Mouse (Mus musculus) myocyte (in vitro differentiated cells): Measurements from ENCODE around the gene Krtap5-2. TPM values are rescaled to one million over a fixed set of nuclear protein-coding genes. Genes with fewer than 3 reads are reported as not detected.

Source experiments
- H3K27me3 ChIP-seq: one replicate; pipeline ENCODE4 v1.6.1; 2011; ENCODE audit not compliant: control insufficient read depth, insufficient read depth, insufficient read length
- H3K36me3 ChIP-seq: one replicate; pipeline ENCODE4 v1.6.1; 2011; ENCODE audit not compliant: control insufficient read depth, insufficient read depth
- H3K4me2 ChIP-seq: one replicate; pipeline ENCODE4 v1.6.1; 2011; ENCODE audit warnings: low read depth, control low read depth
- H3K4me3 ChIP-seq: one replicate; pipeline ENCODE4 v1.5.1; 2011; ENCODE audit warnings: mild to moderate bottlenecking, control low read depth, moderate library complexity
- H3K79me2 ChIP-seq: one replicate; pipeline ENCODE4 v1.6.1; 2011; ENCODE audit not compliant: control insufficient read depth, insufficient read depth
- H3ac ChIP-seq: one replicate; pipeline ENCODE4 v1.6.1; 2011; ENCODE audit not compliant: control insufficient read depth, insufficient read length
- CEBPB ChIP-seq: IDR thresholded peaks from 2 replicates; pipeline ENCODE4 v1.6.1; 2011; ENCODE audit warnings: mild to moderate bottlenecking, moderate library complexity; ENCODE audit not compliant: poor library complexity, insufficient read depth, severe bottlenecking
- E2F4 ChIP-seq: IDR thresholded peaks from one replicate; pipeline ENCODE4 v1.6.1; 2011; ENCODE audit warnings: mild to moderate bottlenecking, control low read depth, moderate library complexity; ENCODE audit not compliant: insufficient read depth
- MAX ChIP-seq: IDR thresholded peaks from one replicate; pipeline ENCODE4 v1.6.1; 2011; ENCODE audit warnings: low read depth, mild to moderate bottlenecking, control low read depth
- MYOD1 ChIP-seq, 3 experiments: IDR thresholded peaks; one replicate each; pipeline ENCODE4 v1.6.1; 2011; ENCODE audit warnings: control low read depth in 2 of 3, low read depth in 2 of 3, mild to moderate bottlenecking in 2 of 3, moderate library complexity in 1 of 3; ENCODE audit not compliant: insufficient read length in 2 of 3, control insufficient read depth in 1 of 3
- MYOG ChIP-seq, 3 experiments: IDR thresholded peaks; one replicate each; pipeline ENCODE4 v1.6.1; 2011; ENCODE audit warnings: control low read depth in 2 of 3, low read depth in 2 of 3, mild to moderate bottlenecking in 2 of 3; ENCODE audit not compliant: insufficient read length in 2 of 3, control insufficient read depth in 1 of 3, insufficient read depth in 1 of 3
- POLR2A ChIP-seq: IDR thresholded peaks from one replicate; pipeline ENCODE4 v1.6.1; 2011; ENCODE audit warnings: low read depth, mild to moderate bottlenecking, control low read depth, moderate library complexity; ENCODE audit not compliant: insufficient read length
- POLR2AphosphoS2 ChIP-seq: IDR thresholded peaks from one replicate; pipeline ENCODE4 v1.6.1; 2011; ENCODE audit warnings: low read depth, control low read depth; ENCODE audit not compliant: insufficient read length
- REST ChIP-seq: IDR thresholded peaks from one replicate; pipeline ENCODE4 v1.6.1; 2011; ENCODE audit warnings: mild to moderate bottlenecking, control low read depth, moderate library complexity; ENCODE audit not compliant: insufficient read depth, insufficient read length
- SRF ChIP-seq: IDR thresholded peaks from one replicate; pipeline ENCODE4 v1.6.1; 2011; ENCODE audit warnings: low read depth; ENCODE audit not compliant: control insufficient read depth, insufficient read length
- TCF12 ChIP-seq: IDR thresholded peaks from one replicate; pipeline ENCODE4 v1.6.1; 2011; ENCODE audit warnings: mild to moderate bottlenecking, control low read depth; ENCODE audit not compliant: poor library complexity, insufficient read depth, severe bottlenecking
- TCF3 ChIP-seq: IDR thresholded peaks from one replicate; pipeline ENCODE4 v1.6.1; 2011; ENCODE audit warnings: low read depth, control low read depth; ENCODE audit not compliant: insufficient read length
- USF1 ChIP-seq: IDR thresholded peaks from one replicate; pipeline ENCODE4 v1.6.1; 2011; ENCODE audit warnings: low read depth, mild to moderate bottlenecking, control low read depth, moderate library complexity
- polyA plus RNA-seq: library from polyadenylated mRNA; unstranded; fragments of >200 nt; fragmentation: generic; extraction: Trizol; gene quantifications from one replicate; pipeline ENCODE4 v1.2.1, GENCODE M21; 2012; ENCODE audit warnings: missing spikeins

Gene Krtap5-2
- polyA plus RNA-seq, 1 experiment = not detected

DNA sequence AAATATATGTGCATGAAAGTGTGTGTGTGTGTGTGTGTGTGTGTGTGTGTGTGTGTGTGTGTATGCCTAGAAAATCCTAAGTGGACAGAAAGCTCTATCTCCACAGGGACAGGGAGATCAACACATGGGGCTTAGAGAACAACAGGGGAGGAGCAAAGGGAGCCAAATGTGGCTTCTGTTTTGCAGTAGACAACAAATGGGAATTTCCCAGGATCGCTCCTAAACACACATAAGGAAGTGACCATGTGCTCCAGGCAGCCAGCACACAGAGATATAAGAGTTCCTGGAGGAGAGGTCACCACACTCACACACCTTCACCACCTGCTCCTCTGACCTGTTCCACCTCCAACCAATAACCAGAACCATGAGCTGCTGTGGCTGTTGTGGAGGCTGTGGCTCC lies 25.3 kb upstream of the Krtap5-2 start, which contains the start of gene Krtap5-3:
Gene Krtap5-3 (plus strand): TSS at position 301 of the 400 bp plus-strand sequence.
- Histone ChIP-seq H3K79me2 (no peaks in the 10 kb centered on the region), H3ac (no peak within 1 kb of the TSS), H3K4me2 (no peak within 1 kb of the TSS), H3K36me3 (no peaks in the 10 kb centered on the region), H3K4me3 (no peak within 1 kb of the TSS), H3K27me3 (peaks cover 4% of the 10 kb centered on the region)
- TF ChIP-seq MAX (no peak), POLR2A (no peak), REST (no peak), TCF3 (no peak), TCF12 (no peak), SRF (no peak), POLR2AphosphoS2 (no peak), MYOG (IDR thresholded peaks at IDR 0.05; ENCODE audit: control insufficient read depth in 1 of 3, insufficient read depth in 1 of 3, insufficient read length in 2 of 3, low read depth in 2 of 3) (no peak), MYOD1 (IDR thresholded peaks at IDR 0.05; ENCODE audit: control insufficient read depth in 1 of 3, insufficient read length in 2 of 3, low read depth in 2 of 3) (no peak), E2F4 (no peak)

DNA sequence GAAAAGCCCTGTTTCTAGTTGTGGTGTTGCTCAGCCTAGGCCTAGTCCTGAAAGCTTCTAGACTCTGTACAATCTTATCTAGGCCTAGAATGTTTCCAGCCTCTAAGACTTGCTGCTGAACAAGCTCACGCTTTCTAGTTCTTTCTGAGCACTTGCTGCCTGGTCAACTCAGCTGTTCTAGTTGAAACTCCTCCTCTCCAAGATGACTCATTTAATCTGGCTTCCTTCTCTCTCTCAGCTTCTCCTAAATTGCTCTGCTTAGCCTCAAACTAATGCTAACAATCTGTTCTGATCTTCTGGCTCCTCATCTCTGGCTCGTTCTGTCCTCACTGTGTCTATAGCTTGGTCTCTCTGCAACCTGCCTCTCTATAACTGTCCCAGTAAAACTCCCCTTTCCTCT lies 22.9 kb upstream of the Krtap5-2 start:
- Histone ChIP-seq H3K4me3 (no peak overlapping the region), H3ac (no peak overlapping the region), H3K36me3 (no peaks in the 10 kb centered on the region), H3K4me2 (no peak overlapping the region), H3K79me2 (no peaks in the 10 kb centered on the region), H3K27me3 (peaks cover 4% of the 10 kb centered on the region)
- TF ChIP-seq POLR2A = no peak
- no peak for TF ChIP-seq E2F4
- TF ChIP-seq MYOG (IDR thresholded peaks at IDR 0.05; ENCODE audit: control insufficient read depth in 1 of 3, insufficient read depth in 1 of 3, insufficient read length in 2 of 3, low read depth in 2 of 3) = no peak
- no peak for TF ChIP-seq POLR2AphosphoS2
- no peak for TF ChIP-seq TCF3
- no peak for TF ChIP-seq SRF
- no peak for TF ChIP-seq REST
- no peak for TF ChIP-seq USF1
- TF ChIP-seq MYOD1 (IDR thresholded peaks at IDR 0.05; ENCODE audit: control insufficient read depth in 1 of 3, insufficient read length in 2 of 3, low read depth in 2 of 3) = no peak
- no peak for TF ChIP-seq CEBPB
- no peak for TF ChIP-seq MAX
- TF ChIP-seq TCF12 = no peak

- H3ac ChIP-seq = no peak within 1 kb of the TSS
- H3K4me2 ChIP-seq = no peak within 1 kb of the TSS
- H3K36me3 ChIP-seq = no peaks in the 10 kb centered on the region
- peaks cover 10% of the 10 kb centered on the region for H3K27me3 ChIP-seq
- TF ChIP-seq USF1 (no peak), CEBPB (no peak), MYOD1 (IDR thresholded peaks at IDR 0.05; ENCODE audit: control insufficient read depth in 1 of 3, insufficient read length in 2 of 3, low read depth in 2 of 3) (no peak), REST (no peak), POLR2AphosphoS2 (no peak), TCF3 (no peak), TCF12 (no peak), E2F4 (no peak), SRF (no peak), POLR2A (no peak), MAX (no peak), MYOG (IDR thresholded peaks at IDR 0.05; ENCODE audit: control insufficient read depth in 1 of 3, insufficient read depth in 1 of 3, insufficient read length in 2 of 3, low read depth in 2 of 3) (no peak)
- H3K4me3 ChIP-seq = no peak within 1 kb of the TSS
- no peaks in the 10 kb centered on the region for H3K79me2 ChIP-seq
These were observed 14.5 kb upstream of the Krtap5-2 start, which contains the start of gene Gm10153 for GRCm38 (mm10) chr7:142190289-142190688. Gm10153 (minus strand) TSS chr7:142190389.

DNA sequence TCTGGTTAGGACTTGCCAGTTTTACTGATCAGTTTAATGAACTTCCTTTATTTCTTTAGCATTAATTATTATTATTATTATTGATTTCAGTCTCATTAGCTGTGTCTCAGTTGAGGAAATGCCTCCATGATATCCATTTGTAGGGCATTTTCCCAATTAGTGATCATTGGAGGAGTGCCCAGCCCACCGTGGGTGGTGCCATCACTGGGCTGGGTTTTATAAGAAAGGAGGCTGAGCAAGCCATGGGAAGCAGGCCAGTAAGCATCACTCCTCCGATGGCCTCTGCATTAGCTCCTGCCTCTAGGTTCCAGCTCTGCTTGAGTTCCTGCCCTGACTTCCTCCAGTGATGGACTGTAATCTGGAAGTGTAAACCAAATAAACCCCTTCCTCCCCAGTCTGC lies 12.4 kb upstream of the Krtap5-2 start:
- Histone ChIP-seq H3K4me2 (no peak overlapping the region), H3K36me3 (no peaks in the 10 kb centered on the region), H3K4me3 (no peak overlapping the region), H3ac (no peak overlapping the region), H3K79me2 (no peaks in the 10 kb centered on the region), H3K27me3 (peaks cover 10% of the 10 kb centered on the region)
- TF ChIP-seq REST (no peak), E2F4 (no peak), TCF12 (no peak)

- Histone ChIP-seq H3K4me3 (no peak overlapping the region), H3K36me3 (no peaks in the 10 kb centered on the region), H3ac (no peak overlapping the region), H3K79me2 (no peaks in the 10 kb centered on the region), H3K27me3 (no peaks in the 10 kb centered on the region), H3K4me2 (no peak overlapping the region)
- TF ChIP-seq SRF = no peak
- TF ChIP-seq TCF12 = no peak
- TF ChIP-seq MAX = no peak
- TF ChIP-seq E2F4 = no peak
- TF ChIP-seq POLR2A = no peak
- TF ChIP-seq REST = no peak
- TF ChIP-seq CEBPB = no peak
- TF ChIP-seq POLR2AphosphoS2 = no peak
- no peak for TF ChIP-seq MYOD1 (IDR thresholded peaks at IDR 0.05; ENCODE audit: control insufficient read depth in 1 of 3, insufficient read length in 2 of 3, low read depth in 2 of 3)
- TF ChIP-seq MYOG (IDR thresholded peaks at IDR 0.05; ENCODE audit: control insufficient read depth in 1 of 3, insufficient read depth in 1 of 3, insufficient read length in 2 of 3, low read depth in 2 of 3) = no peak
- TF ChIP-seq USF1 = no peak
- no peak for TF ChIP-seq TCF3
These were observed 5.2 kb upstream of the Krtap5-2 start for GRCm38 (mm10) chr7:142181021-142181420.
